In the genomic region with DNA sequence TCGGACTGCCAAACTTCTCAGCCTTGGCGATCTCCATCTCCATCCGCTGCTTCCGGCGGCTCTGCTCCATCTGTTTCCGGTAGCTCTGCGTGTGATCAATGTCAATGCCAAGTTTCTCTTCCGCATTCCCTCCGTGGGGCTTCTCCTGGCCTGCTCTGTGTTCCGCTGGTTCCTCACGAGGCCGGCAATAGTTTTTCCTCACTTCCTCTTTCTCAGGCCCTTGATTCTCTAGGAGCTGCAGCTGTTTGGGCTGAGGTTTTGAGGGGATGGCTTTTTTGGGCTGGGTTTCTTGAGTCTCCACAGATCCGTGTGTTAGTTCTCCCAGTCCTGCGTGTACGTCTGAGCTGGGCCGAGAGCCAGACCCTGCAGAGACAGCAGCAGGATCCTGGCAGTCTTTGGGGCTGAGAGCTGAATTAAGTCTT, we compare ENCODE assay signal across 8 mouse cellular contexts. TPM values are rescaled to one million over a fixed set of nuclear protein-coding genes. Genes with fewer than 3 reads are reported as not detected.
DNase-seq lines count a peak whose midpoint lies in the region; ATAC-seq and TF ChIP-seq lines count a peak whose summit lies in the region.

No protein-coding gene starts in this region.

- DNase-seq in liver, embryonic 14.5 days (ENCODE audit: low read depth in 3 of 3, low spot score in 3 of 3) = peak; percentile 12 to 42 (median 16)
- peak; percentile 87 to 92 for DNase-seq in cerebellum, adult 18-20 months
- DNase-seq in gastrocnemius, adult 8-10 months (ENCODE audit: low spot score in 2 of 2) = peak; percentile 41 to 52
- DNase-seq in layer of hippocampus, adult 8-10 months (ENCODE audit: low spot score in 2 of 2) = peak; percentile 71 to 74
- peak; percentile 79 for DNase-seq in telencephalon, adult 2 months (ENCODE audit: low read depth, low spot score)

- no peak for TF ChIP-seq CTCF in liver, embryonic 14.5 days (IDR thresholded peaks at IDR 0.05; ENCODE audit: low read depth)

- no peak for ATAC-seq in liver, embryonic 14.5 days (ENCODE audit: insufficient read depth)
- ATAC-seq in liver, embryonic 12.5 days = no peak
- peak; percentile 98 for ATAC-seq in megakaryocyte, adult 5-6 weeks (ENCODE audit: poor library complexity, severe bottlenecking)
- no peak for ATAC-seq in inflammation-experienced regulatory T-cells, adult 6 months

- H3K27me3 ChIP-seq in liver, embryonic 14.5 days (ENCODE audit: control insufficient read depth, insufficient read depth, low read length) = no peaks in the 10 kb centered on the region
- H3K27me3 ChIP-seq in liver, embryonic 12.5 days (replicated peaks) = no peaks in the 10 kb centered on the region

- no peak overlapping the region for H3K27ac ChIP-seq in liver, embryonic 14.5 days
- H3K27ac ChIP-seq in liver, embryonic 12.5 days = no peak overlapping the region

- no peak overlapping the region for H3K4me3 ChIP-seq in liver, embryonic 14.5 days (ENCODE audit: insufficient read depth in 1 of 2, low read depth in 2 of 2, low read length in 2 of 2)
- no peak overlapping the region for H3K4me3 ChIP-seq in liver, embryonic 12.5 days

- no peak for TF ChIP-seq EP300 in liver, embryonic 14.5 days (IDR thresholded peaks at IDR 0.05; ENCODE audit: low read depth)

- H3K36me3 ChIP-seq in liver, embryonic 14.5 days (replicated peaks; ENCODE audit: control insufficient read depth, insufficient read depth, low read depth) = peaks cover 89% of the 10 kb centered on the region
- H3K36me3 ChIP-seq in liver, embryonic 12.5 days = peaks cover 100% of the 10 kb centered on the region

- WGBS in liver, embryonic 14.5 days (ENCODE audit: insufficient replicate concordance) = 65% methylated on average over 16 of the region's 16 CpGs
- WGBS in liver, embryonic 12.5 days (ENCODE audit: insufficient replicate concordance) = 71% methylated on average over 16 of the region's 16 CpGs

- H3K9me3 ChIP-seq in liver, embryonic 14.5 days (ENCODE audit: control insufficient read depth, low read length) = peaks cover 11% of the 10 kb centered on the region
- peaks cover 56% of the 10 kb centered on the region for H3K9me3 ChIP-seq in liver, embryonic 12.5 days (replicated peaks)

- no peaks in the 10 kb centered on the region for H3K4me1 ChIP-seq in liver, embryonic 14.5 days (replicated peaks; ENCODE audit: control insufficient read depth in 2 of 2, insufficient read depth in 2 of 2, low read length in 1 of 2)
- no peaks in the 10 kb centered on the region for H3K4me1 ChIP-seq in liver, embryonic 12.5 days

- H3K4me2 ChIP-seq in liver, embryonic 14.5 days (ENCODE audit: low read depth) = no peak overlapping the region
- no peak overlapping the region for H3K4me2 ChIP-seq in liver, embryonic 12.5 days

- no peak overlapping the region for H3K9ac ChIP-seq in liver, embryonic 14.5 days (replicated peaks)
- no peak overlapping the region for H3K9ac ChIP-seq in liver, embryonic 12.5 days

RNA-seq across cellular contexts. Expression of a gene that starts 33.2 kb away (rescaled TPM):
- polyA plus RNA-seq in liver, embryonic 14.5 days (2012; rRNA removed) = 8.7 and 9.1 TPM in 2 replicates
- 5.1 and 7.1 TPM in 2 replicates for polyA plus RNA-seq in liver, embryonic 14.5 days (2014; fragmentation: Nextera tagmentation; extraction: Ambion mirVana)
- 15.6 and 16.8 TPM in 2 replicates for polyA plus RNA-seq in liver, embryonic 12.5 days (2016; fragmentation: Nextera tagmentation; extraction: Ambion mirVana)
- total RNA-seq in gastrocnemius, adult 8-10 months (2022) = 10 to 100 TPM; 30.2 to 38.3 (median 33.0) TPM
- 10 to 100 TPM; 27.6 to 35.4 (median 30.4) TPM for total RNA-seq in layer of hippocampus, adult 8-10 months (2022)
- total RNA-seq in megakaryocyte, adult 5-6 weeks (2015) = 12.7 TPM in 2 replicates
- total RNA-seq in megakaryocyte, adult 5-6 weeks (2017) = 12.5 and 19.4 TPM in 2 replicates
- 10 to 100 TPM; 12.6 to 16.9 (median 14.1) TPM for polyA plus RNA-seq in inflammation-experienced regulatory T-cells, adult 6 months (2017; shearing (Covaris generic))

RNA-seq across cellular contexts. Expression of a gene that starts 41.8 kb away (rescaled TPM):
- not detected in 2 replicates for polyA plus RNA-seq in liver, embryonic 14.5 days (2012; rRNA removed)
- not detected in 2 replicates for polyA plus RNA-seq in liver, embryonic 14.5 days (2014; fragmentation: Nextera tagmentation; extraction: Ambion mirVana)
- polyA plus RNA-seq in liver, embryonic 12.5 days (2016; fragmentation: Nextera tagmentation; extraction: Ambion mirVana) = not detected in 2 replicates
- total RNA-seq in gastrocnemius, adult 8-10 months (2022) = under 1 TPM in 3 of 4 experiments, not detected in 1; 0.32 to 0.54 (median 0.36) TPM
- total RNA-seq in layer of hippocampus, adult 8-10 months (2022) = 1 to 10 TPM; 3.4 to 4.9 (median 3.6) TPM
- total RNA-seq in megakaryocyte, adult 5-6 weeks (2015) = not detected in 2 replicates
- not detected in 2 replicates for total RNA-seq in megakaryocyte, adult 5-6 weeks (2017)
- not detected for polyA plus RNA-seq in inflammation-experienced regulatory T-cells, adult 6 months (2017; shearing (Covaris generic))

RNA-seq across cellular contexts. Expression of a gene that starts 57.1 kb away (rescaled TPM):
- polyA plus RNA-seq in liver, embryonic 14.5 days (2012; rRNA removed) = 0.06 and 0.11 TPM in 2 replicates
- not detected in 2 replicates for polyA plus RNA-seq in liver, embryonic 14.5 days (2014; fragmentation: Nextera tagmentation; extraction: Ambion mirVana)
- 0.04 and 0.08 TPM in 2 replicates for polyA plus RNA-seq in liver, embryonic 12.5 days (2016; fragmentation: Nextera tagmentation; extraction: Ambion mirVana)
- total RNA-seq in gastrocnemius, adult 8-10 months (2022) = 100 to 1,000 TPM; 243 to 314 (median 275) TPM
- total RNA-seq in layer of hippocampus, adult 8-10 months (2022) = under 1 TPM in 1 of 4 experiments, not detected in 3; 0.33 TPM
- not detected in 2 replicates for total RNA-seq in megakaryocyte, adult 5-6 weeks (2015)
- not detected in 2 replicates for total RNA-seq in megakaryocyte, adult 5-6 weeks (2017)
- not detected for polyA plus RNA-seq in inflammation-experienced regulatory T-cells, adult 6 months (2017; shearing (Covaris generic))

Comparison
In these comparisons a context has a peak if more than half of its experiments do, and no peak if none do; other contexts are left out.
1. DNase-seq: peak in every context shown above with its lines; median percentile 90 in cerebellum, adult 18-20 months; 79 in telencephalon, adult 2 months; 72 in layer of hippocampus, adult 8-10 months; 46 in gastrocnemius, adult 8-10 months; 16 in liver, embryonic 14.5 days.
2. RNA of a gene that starts 57.1 kb away (total RNA-seq): 243 to 314 TPM in gastrocnemius, adult 8-10 months; 0.33 TPM in layer of hippocampus, adult 8-10 months and not detected in megakaryocyte, adult 5-6 weeks; every median in the first group is over 100 times any median in the second.